Mouse (Mus musculus) hindbrain, embryonic 11.5 days (tissue): ENCODE measurements around the gene Ntn1. TPM values are rescaled to one million over a fixed set of nuclear protein-coding genes. Genes with fewer than 3 reads are reported as not detected.
A peak's percentile ranks its signal among the peaks of the same experiment; 100 is the strongest.

Experiments
- ATAC-seq: fragments of 200-750 bp; cut with Nextera tagmentation; 2 replicates; pipeline ENCODE4 v1.8.0; 2017; ENCODE audit warnings: mild to moderate bottlenecking, moderate TSS enrichment, moderate library complexity; ENCODE audit not compliant: low FRiP score
- DNase-seq: peaks from one replicate; pipeline ENCODE4 v3.0.0-alpha.2; 2015; ENCODE audit warnings: low spot score
- H3K27ac ChIP-seq: fragments of 300-500 bp; sonication (generic); 2 replicates; pipeline ENCODE4 v1.5.1; 2014; ENCODE audit warnings: mild to moderate bottlenecking, low read depth, low read length
- H3K27me3 ChIP-seq: fragments of 300-500 bp; sonication (generic); 2 replicates; pipeline ENCODE4 v1.6.1; 2014; ENCODE audit warnings: mild to moderate bottlenecking, low read length, moderate library complexity, mixed read lengths; ENCODE audit not compliant: control insufficient read depth, insufficient read depth
- H3K36me3 ChIP-seq: fragments of 300-500 bp; sonication (generic); 2 replicates; pipeline ENCODE4 v1.6.1; 2014; ENCODE audit warnings: mild to moderate bottlenecking, low read length, moderate library complexity, mixed read lengths; ENCODE audit not compliant: control insufficient read depth, insufficient read depth
- H3K4me1 ChIP-seq: fragments of 300-500 bp; sonication (generic); replicated peaks from 2 replicates; pipeline ENCODE4 v1.6.1; 2014; ENCODE audit warnings: low read length, mixed read lengths; ENCODE audit not compliant: control insufficient read depth, insufficient read depth
- H3K4me2 ChIP-seq: fragments of 300-500 bp; sonication (generic); replicated peaks from 2 replicates; pipeline ENCODE4 v1.6.1; 2014; ENCODE audit warnings: mild to moderate bottlenecking, low read depth, low read length
- H3K4me3 ChIP-seq: fragments of 300-500 bp; sonication (generic); 2 replicates; pipeline ENCODE4 v1.5.1; 2014; ENCODE audit warnings: low read depth, low read length
- H3K9ac ChIP-seq: fragments of 300-500 bp; sonication (generic); 2 replicates; pipeline ENCODE4 v1.6.1; 2014; ENCODE audit warnings: low read depth, low read length
- H3K9me3 ChIP-seq: fragments of 300-500 bp; sonication (generic); 2 replicates; pipeline ENCODE4 v1.6.1; 2016; ENCODE audit warnings: low read length; ENCODE audit not compliant: control insufficient read depth
- WGBS: fragments of 180-500 bp; shearing (Covaris S2); extraction: QIAGEN DNeasy Blood & Tissue Kit; methylation state at CpG from one replicate; pipeline ENCODE4 v1.1.7; 2014; 5-methylcytosine and 5-hydroxymethylcytosine counted together
- polyA plus RNA-seq: library from polyadenylated mRNA; unstranded; fragments of >200 nt; fragmentation: Nextera tagmentation; extraction: Ambion mirVana; gene quantifications from 2 replicates; pipeline ENCODE4 v1.2.1, GENCODE M21; 2014

Ntn1 gene
- polyA plus RNA-seq, 1 experiment from 2014 or later: 11.9 TPM

DNA sequence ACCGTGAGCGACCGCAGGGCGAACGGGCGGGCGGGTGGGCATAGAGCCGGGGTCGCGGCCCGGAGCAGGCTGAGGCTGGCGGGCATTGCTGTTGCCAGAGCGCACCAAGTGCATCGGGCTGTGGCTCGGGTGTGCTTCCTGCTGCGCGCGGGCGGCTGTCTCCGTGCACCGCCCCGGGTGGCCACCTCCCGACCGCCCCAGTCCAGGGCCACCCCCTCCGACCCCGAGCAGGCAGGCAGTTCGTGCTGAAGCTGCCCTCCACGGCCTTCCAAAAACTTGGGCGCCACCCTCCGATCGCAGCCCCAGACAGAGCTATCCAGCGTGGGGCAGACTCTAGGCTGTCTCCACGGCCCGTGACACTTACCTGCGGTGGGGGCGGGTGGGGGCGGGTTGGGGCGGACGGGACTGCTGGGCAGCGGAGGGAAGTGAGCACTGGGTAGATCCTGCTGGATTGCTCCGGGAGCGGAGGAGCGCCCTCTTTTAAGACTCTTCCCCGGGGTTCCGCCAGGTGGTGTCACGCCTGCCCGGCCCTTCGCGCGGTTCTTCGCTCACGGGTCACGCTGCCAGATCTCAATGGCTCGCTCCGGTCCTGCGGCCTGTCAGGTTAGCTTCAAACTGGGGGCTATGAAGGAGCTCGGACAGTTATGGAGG is 477 bp downstream of the Ntn1 start:
- Histone ChIP-seq H3K9ac (peak overlapping the region; percentile 60), H3K27me3 (peaks cover 43% of the 10 kb centered on the region), H3K36me3 (no peaks in the 10 kb centered on the region), H3K27ac (peak overlapping the region; percentile 77), H3K4me1 (peaks cover 3% of the 10 kb centered on the region), H3K4me3 (peak overlapping the region; percentile 45), H3K9me3 (no peaks in the 10 kb centered on the region), H3K4me2 (peak overlapping the region; percentile 98)
- WGBS: under 1% methylated on average over 32 of the region's 57 CpGs
- ATAC-seq (peak; percentile 33; the same call in 1 of the 2 replicates), DNase-seq (peak; percentile 73)

DNA sequence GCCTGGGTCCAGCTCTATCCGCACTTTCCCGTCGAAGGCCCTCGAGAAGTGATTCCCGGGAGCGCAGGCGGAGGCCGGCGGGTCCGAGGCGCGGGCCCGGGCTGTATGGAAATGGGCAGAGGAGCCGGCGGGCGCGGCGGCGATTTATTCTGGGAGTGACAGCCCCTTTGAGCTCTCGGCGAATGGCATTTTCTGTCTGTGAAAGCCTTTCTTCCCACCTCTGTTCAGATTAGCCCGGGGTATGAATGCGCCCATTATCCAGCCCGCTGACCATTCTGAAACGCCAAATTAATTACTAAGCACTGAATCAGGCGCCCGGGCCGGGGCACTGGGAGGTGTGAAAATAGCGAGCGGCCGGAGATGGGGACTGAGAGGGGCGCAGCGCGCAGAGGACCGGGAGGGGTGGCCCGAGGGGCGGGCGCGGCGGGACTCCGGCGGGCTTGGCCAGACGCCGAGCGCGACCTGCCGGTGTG is 1.0 kb downstream of the Ntn1 start:
- Histone ChIP-seq H3K27ac (peak overlapping the region; percentile 77), H3K27me3 (peaks cover 46% of the 10 kb centered on the region), H3K4me1 (peaks cover 3% of the 10 kb centered on the region), H3K9me3 (no peaks in the 10 kb centered on the region), H3K4me3 (peak overlapping the region; percentile 45), H3K9ac (peak overlapping the region; percentile 60), H3K4me2 (peak overlapping the region; percentile 98), H3K36me3 (no peaks in the 10 kb centered on the region)
- ATAC-seq (peak; percentile 92), DNase-seq (peak; percentile 86)
- under 1% methylated on average over 34 of the region's 47 CpGs for WGBS

GRCm38 (mm10) chr11:68398891-68399547 is 1.6 kb downstream of the Ntn1 start:
- Histone ChIP-seq H3K27me3 (peaks cover 51% of the 10 kb centered on the region), H3K4me3 (peak overlapping the region; percentile 45), H3K4me2 (peak overlapping the region; percentile 98), H3K36me3 (no peaks in the 10 kb centered on the region), H3K9ac (peak overlapping the region; percentile 32; the same call in 1 of the 2 replicates), H3K4me1 (peaks cover 3% of the 10 kb centered on the region), H3K27ac (peak overlapping the region; percentile 77; the same call in 1 of the 2 replicates), H3K9me3 (no peaks in the 10 kb centered on the region)
- peak; percentile 22; the same call in 1 of the 2 replicates for ATAC-seq
- DNase-seq: no peak
- 5% methylated on average over 24 of the region's 24 CpGs for WGBS

GRCm38 (mm10) chr11:68395546-68395945 is 5.1 kb downstream of the Ntn1 start:
- Histone ChIP-seq H3K27ac (no peak overlapping the region), H3K4me2 (no peak overlapping the region), H3K9ac (no peak overlapping the region), H3K36me3 (no peaks in the 10 kb centered on the region), H3K9me3 (no peaks in the 10 kb centered on the region), H3K4me3 (no peak overlapping the region), H3K4me1 (peaks cover 3% of the 10 kb centered on the region), H3K27me3 (peaks cover 65% of the 10 kb centered on the region)
- WGBS: 64% methylated on average over 5 of the region's 5 CpGs
- ATAC-seq (no peak), DNase-seq (no peak)

DNA sequence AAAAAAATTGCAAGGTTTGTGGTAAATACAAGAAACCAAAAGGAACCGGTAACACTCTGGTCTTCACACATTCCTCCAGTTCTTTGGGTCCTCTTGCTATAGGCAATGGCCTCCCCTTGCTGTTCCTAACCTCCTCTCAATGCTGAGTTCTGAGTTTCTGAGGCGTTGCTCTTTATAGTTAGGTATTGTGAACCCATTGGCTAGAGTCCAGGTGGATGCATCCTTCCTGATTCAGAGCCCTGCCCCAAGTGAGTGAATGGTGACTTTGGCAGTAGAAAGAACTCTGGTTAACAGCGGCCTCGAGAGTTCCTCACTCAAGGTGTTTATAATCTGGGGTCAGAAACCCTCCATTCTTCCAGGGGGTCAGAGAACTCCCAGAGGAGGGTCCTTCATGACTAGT is 5.9 kb downstream of the Ntn1 start:
- H3K27me3 ChIP-seq: peaks cover 68% of the 10 kb centered on the region
- 52% methylated on average over 4 of the region's 4 CpGs for WGBS
- H3K4me2 ChIP-seq: no peak overlapping the region
- H3K4me1 ChIP-seq: peaks cover 3% of the 10 kb centered on the region
- ATAC-seq (no peak), DNase-seq (no peak)
- no peak overlapping the region for H3K4me3 ChIP-seq
- no peak overlapping the region for H3K9ac ChIP-seq
- no peaks in the 10 kb centered on the region for H3K36me3 ChIP-seq
- H3K9me3 ChIP-seq: no peaks in the 10 kb centered on the region
- H3K27ac ChIP-seq: no peak overlapping the region

DNA sequence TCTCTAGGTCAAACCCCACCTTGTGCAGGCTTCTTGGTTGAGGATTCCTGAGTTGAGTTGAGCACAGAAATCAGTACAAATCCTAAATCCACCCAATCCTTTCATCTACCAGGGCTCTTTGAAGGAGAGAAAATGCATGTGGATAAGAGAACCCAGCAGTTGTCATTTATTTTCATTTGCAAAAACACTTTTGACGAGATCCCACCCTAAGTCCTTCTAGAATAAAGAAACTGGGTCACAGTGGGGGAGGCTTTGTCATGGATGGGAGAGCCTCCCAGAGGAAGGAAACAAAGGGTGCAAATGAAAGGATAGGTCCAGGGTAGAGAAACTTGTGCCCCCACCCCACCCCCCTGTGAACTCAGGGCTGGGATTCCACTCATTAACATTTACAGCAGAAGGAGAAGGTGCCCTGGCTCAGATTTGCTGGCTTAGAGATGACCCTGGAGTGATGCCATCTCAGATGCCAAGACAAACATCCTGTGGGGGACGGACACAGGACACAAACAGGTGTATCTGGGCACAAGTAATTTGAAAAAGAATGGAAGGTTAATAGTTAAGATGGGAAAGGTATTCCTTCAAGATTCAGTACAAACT is 6.6 kb downstream of the Ntn1 start:
- Histone ChIP-seq H3K9me3 (no peaks in the 10 kb centered on the region), H3K27me3 (peaks cover 73% of the 10 kb centered on the region), H3K27ac (no peak overlapping the region), H3K4me3 (no peak overlapping the region), H3K4me1 (peaks cover 3% of the 10 kb centered on the region), H3K36me3 (no peaks in the 10 kb centered on the region), H3K4me2 (no peak overlapping the region), H3K9ac (no peak overlapping the region)
- 35% methylated on average over 2 of the region's 2 CpGs for WGBS
- ATAC-seq (no peak), DNase-seq (no peak)

GRCm38 (mm10) chr11:68390381-68391287 is 10.0 kb downstream of the Ntn1 start:
- H3K27me3 ChIP-seq: peaks cover 72% of the 10 kb centered on the region
- no peak overlapping the region for H3K27ac ChIP-seq
- ATAC-seq: no peak
- H3K9me3 ChIP-seq: no peaks in the 10 kb centered on the region
- DNase-seq: peak; percentile 19
- WGBS: 8% methylated on average over 19 of the region's 19 CpGs
- H3K4me2 ChIP-seq: no peak overlapping the region
- H3K4me3 ChIP-seq: no peak overlapping the region
- H3K9ac ChIP-seq: no peak overlapping the region
- peaks cover 5% of the 10 kb centered on the region for H3K4me1 ChIP-seq
- H3K36me3 ChIP-seq: no peaks in the 10 kb centered on the region

GRCm38 (mm10) chr11:68389621-68390020 is 11.0 kb downstream of the Ntn1 start:
- ATAC-seq (no peak), DNase-seq (peak; percentile 37)
- H3K9ac ChIP-seq: no peak overlapping the region
- no peak overlapping the region for H3K4me2 ChIP-seq
- peaks cover 12% of the 10 kb centered on the region for H3K4me1 ChIP-seq
- H3K9me3 ChIP-seq: no peaks in the 10 kb centered on the region
- 3% methylated on average over 8 of the region's 8 CpGs for WGBS
- peaks cover 75% of the 10 kb centered on the region for H3K27me3 ChIP-seq
- no peaks in the 10 kb centered on the region for H3K36me3 ChIP-seq
- H3K4me3 ChIP-seq: no peak overlapping the region
- H3K27ac ChIP-seq: no peak overlapping the region
